Mouse (Mus musculus) spleen, embryonic (tissue): ENCODE measurements around the gene Cacfd1.

Experiments
- CTCF ChIA-PET: fragments of 350-600 bp; sonication (Branson Sonifier 250); formaldehyde crosslinking; loops from one replicate; lab custom pipeline; 2022; lab: Charles Lee

Gene Cacfd1

GRCm38 (mm10) chr2:27009714-27010244 lies at the start of gene Cacfd1:
Cacfd1 (plus strand) TSS chr2:27009926.
- CTCF ChIA-PET: no interaction called here

- CTCF ChIA-PET: no interaction called here
Observed at GRCm38 (mm10) chr2:26960756-26961155, 49.0 kb upstream of the Cacfd1 start.

GRCm38 (mm10) chr2:26963923-26964723 lies 45.6 kb upstream of the Cacfd1 start, which contains the start of gene Rexo4:
Rexo4 (minus strand) TSS chr2:26964386.
- CTCF ChIA-PET: no interaction called here

GRCm38 (mm10) chr2:26964724-26965370 lies 44.9 kb upstream of the Cacfd1 start:
- CTCF ChIA-PET: interaction anchor here (0.8 kb wide), 1 partner anchor 101 kb away, joined by 11 read pairs; no protein-coding TSS in a partner anchor

GRCm38 (mm10) chr2:26967262-26967661 lies 42.5 kb upstream of the Cacfd1 start:
- CTCF ChIA-PET: interaction anchor here (0.6 kb wide), 1 partner anchor 370 kb away, joined by 3 read pairs; no protein-coding TSS in a partner anchor

- CTCF ChIA-PET: no interaction called here
Observed at GRCm38 (mm10) chr2:26973116-26973515, 36.6 kb upstream of the Cacfd1 start, which contains the start of gene Adamts13. Adamts13 (plus strand) TSS chr2:26973416.

GRCm38 (mm10) chr2:26973960-26974359 lies 35.8 kb upstream of the Cacfd1 start:
- CTCF ChIA-PET: no interaction called here

GRCm38 (mm10) chr2:26980361-26980760 lies 29.4 kb upstream of the Cacfd1 start:
- CTCF ChIA-PET: interaction anchor here (0.5 kb wide), 1 partner anchor 18 kb away, joined by 21 read pairs; no protein-coding TSS in a partner anchor

GRCm38 (mm10) chr2:26984179-26984578 lies 25.5 kb upstream of the Cacfd1 start:
- CTCF ChIA-PET: no interaction called here

- CTCF ChIA-PET: no interaction called here
Observed at GRCm38 (mm10) chr2:26984640-26985039, 25.1 kb upstream of the Cacfd1 start.

- CTCF ChIA-PET: no interaction called here
Observed at GRCm38 (mm10) chr2:26993936-26994335, 15.8 kb upstream of the Cacfd1 start.

GRCm38 (mm10) chr2:26997498-26997897 lies 12.2 kb upstream of the Cacfd1 start:
- CTCF ChIA-PET: interaction anchor here (0.5 to 0.7 kb wide), 3 partner anchors 17 to 1595 kb away, joined by 3 to 21 read pairs (median 5); no protein-coding TSS in a partner anchor

- CTCF ChIA-PET: interaction anchor here (0.5 to 0.7 kb wide), 2 partner anchors 17 to 1594 kb away, joined by 5 to 21 read pairs; no protein-coding TSS in a partner anchor
Observed at GRCm38 (mm10) chr2:26997993-26998392, 11.7 kb upstream of the Cacfd1 start.

- CTCF ChIA-PET: no interaction called here
Observed at GRCm38 (mm10) chr2:27006255-27006654, 3.5 kb upstream of the Cacfd1 start.

GRCm38 (mm10) chr2:27007701-27008100 lies 2.0 kb upstream of the Cacfd1 start:
- CTCF ChIA-PET: no interaction called here

GRCm38 (mm10) chr2:27017802-27018201 lies 8.1 kb downstream of the Cacfd1 start:
- CTCF ChIA-PET: interaction anchor here (0.7 to 2.2 kb wide), 7 partner anchors 11 to 219 kb away, joined by 3 to 23 read pairs (median 3); no protein-coding TSS in a partner anchor

GRCm38 (mm10) chr2:27019530-27019929 lies 9.8 kb downstream of the Cacfd1 start:
- CTCF ChIA-PET: no interaction called here

GRCm38 (mm10) chr2:27021103-27021502 lies 11.4 kb downstream of the Cacfd1 start:
- CTCF ChIA-PET: interaction anchor here (1.0 to 1.2 kb wide), 2 partner anchors 18 to 93 kb away, joined by 3 read pairs; no protein-coding TSS in a partner anchor

- CTCF ChIA-PET: no interaction called here
Observed at GRCm38 (mm10) chr2:27022612-27023011, 12.9 kb downstream of the Cacfd1 start.

GRCm38 (mm10) chr2:27024136-27024535 lies 14.4 kb downstream of the Cacfd1 start:
- CTCF ChIA-PET: no interaction called here

GRCm38 (mm10) chr2:27025545-27025944 lies 15.8 kb downstream of the Cacfd1 start:
- CTCF ChIA-PET: interaction anchor here (0.6 kb wide), 1 partner anchor 13 kb away, joined by 4 read pairs; no protein-coding TSS in a partner anchor

GRCm38 (mm10) chr2:27026332-27026731 lies 16.6 kb downstream of the Cacfd1 start:
- CTCF ChIA-PET: interaction anchor here (0.6 kb wide), 1 partner anchor 517 kb away, joined by 8 read pairs; no protein-coding TSS in a partner anchor
